Mouse (Mus musculus) heart, adult 2 months (tissue): ENCODE data around the gene Trim27. TPM values are rescaled to one million over a fixed set of nuclear protein-coding genes. Genes with fewer than 3 reads are reported as not detected.

Experiments
- DNase-seq, 2 experiments: peaks; one replicate each; pipeline ENCODE4 v3.0.0; 2021
- H3K27ac ChIP-seq: fragments of 200-600 bp; 2 replicates; pipeline ENCODE4 v1.8.1; 2022
- H3K27me3 ChIP-seq: fragments of 200-500 bp; 2 replicates; pipeline ENCODE4 v1.6.1; 2012; ENCODE audit warnings: mild to moderate bottlenecking, low read length, inconsistent platforms, mixed read lengths; ENCODE audit not compliant: control insufficient read depth, insufficient read depth
- H3K36me3 ChIP-seq: fragments of 200-500 bp; 2 replicates; pipeline ENCODE4 v1.6.1; 2012; ENCODE audit warnings: low read length, inconsistent platforms; ENCODE audit not compliant: control insufficient read depth, insufficient read depth
- H3K4me1 ChIP-seq: fragments of 200-500 bp; 2 replicates; pipeline ENCODE4 v1.6.1; 2011; ENCODE audit warnings: low read length; ENCODE audit not compliant: control insufficient read depth, insufficient read depth
- H3K4me3 ChIP-seq: fragments of 200-600 bp; 2 replicates; pipeline ENCODE4 v1.8.1; 2022
- H3K79me2 ChIP-seq: fragments of 200-500 bp; replicated peaks from 2 replicates; pipeline ENCODE4 v1.6.1; 2012; ENCODE audit warnings: mild to moderate bottlenecking, inconsistent platforms, low read length, moderate library complexity, mixed read lengths; ENCODE audit not compliant: control insufficient read depth, insufficient read depth
- H3K9ac ChIP-seq: fragments of 200-500 bp; 2 replicates; pipeline ENCODE4 v1.6.1; 2012; ENCODE audit warnings: low read depth, mild to moderate bottlenecking, control low read depth, inconsistent platforms, low read length, mixed read lengths
- CTCF ChIP-seq: fragments of 200-600 bp; IDR thresholded peaks from 2 replicates; pipeline ENCODE4 v1.8.1; 2022; ENCODE audit warnings: antibody characterized with exemption, mild to moderate bottlenecking, moderate library complexity
- EP300 ChIP-seq: fragments of 200-500 bp; IDR thresholded peaks from 2 replicates; pipeline ENCODE4 v1.6.1; 2011; ENCODE audit warnings: low read depth, low read length, control low read depth; ENCODE audit not compliant: insufficient read depth
- POLR2A ChIP-seq: fragments of 200-500 bp; IDR thresholded peaks from 2 replicates; pipeline ENCODE4 v1.6.1; 2011; ENCODE audit warnings: mild to moderate bottlenecking, low read depth, low read length, control low read depth; ENCODE audit not compliant: insufficient read depth
- WGBS: fragments of 180-500 bp; shearing (Covaris S2); methylation state at CpG from one replicate; pipeline ENCODE4 v1.1.7; 2018; 5-methylcytosine and 5-hydroxymethylcytosine counted together
- intact Hi-C: fragments of 180-260 bp; cut with DNase I; formaldehyde crosslinking; loops from one replicate; pipeline ENCODE4 v1.15.1; 2025
- polyA plus RNA-seq: library from polyadenylated mRNA; depleted of rRNA; stranded (reverse); fragments of >200 nt; gene quantifications from 2 replicates; pipeline ENCODE4 v1.2.3, GENCODE M21; 2012
- total RNA-seq, 2 experiments: library from RNA; stranded (reverse); gene quantifications; 2 replicates each; pipeline ENCODE4 v1.2.3; 2021

The Trim27 gene
- total and polyA plus RNA-seq, 3 experiments, result 13.5 to 19.8 (median 18.8) TPM

GRCm38 (mm10) chr13:21226031-21226430, 46.8 kb downstream of the Trim27 start:
- Histone ChIP-seq H3K4me1 (peaks cover 2% of the 10 kb centered on the region; the same call in 1 of the 2 replicates), H3K27ac (no peak overlapping the region), H3K36me3 (no peaks in the 10 kb centered on the region), H3K4me3 (no peak overlapping the region), H3K27me3 (no peaks in the 10 kb centered on the region), H3K79me2 (no peaks in the 10 kb centered on the region), H3K9ac (no peak overlapping the region)
- DNase-seq, result no peak
- TF ChIP-seq EP300 (no peak), CTCF (no peak), POLR2A (no peak)
- intact Hi-C loops, result no loop called here
- 32% methylated on average over 3 of the region's 3 CpGs for WGBS

- H3K4me3 ChIP-seq, result peak overlapping the region; percentile 56
- H3K79me2 ChIP-seq, result no peaks in the 10 kb centered on the region
- 3% methylated on average over 43 of the region's 43 CpGs for WGBS
- H3K27me3 ChIP-seq, result no peaks in the 10 kb centered on the region
- no peaks in the 10 kb centered on the region for H3K4me1 ChIP-seq
- intact Hi-C loops, result loop anchor here (1.0 to 10.0 kb wide), 4 partner anchors 12 to 91 kb away; no protein-coding TSS in a partner anchor
- peak; percentile 83 to 87 for DNase-seq
- H3K9ac ChIP-seq, result peak overlapping the region; percentile 50
- H3K36me3 ChIP-seq, result no peaks in the 10 kb centered on the region
- TF ChIP-seq EP300 (0 out of 2 replicates have a peak, but pooled peaks have one; percentile 34), POLR2A (no peak), CTCF (peak; percentile 88)
- H3K27ac ChIP-seq, result no peak overlapping the region
Measured at GRCm38 (mm10) chr13:21233732-21234705, 54.8 kb downstream of the Trim27 start.

- intact Hi-C loops, result loop anchor here (10.0 kb wide), 1 partner anchor 88 kb away; no protein-coding TSS in a partner anchor
- 74% methylated on average over 2 of the region's 2 CpGs for WGBS
- no peaks in the 10 kb centered on the region for H3K36me3 ChIP-seq
Measured at GRCm38 (mm10) chr13:21236714-21237113, 57.5 kb downstream of the Trim27 start.

GRCm38 (mm10) chr13:21237161-21237560, 57.9 kb downstream of the Trim27 start:
- no peak overlapping the region for H3K4me3 ChIP-seq
- TF ChIP-seq POLR2A, result no peak
- no peak for TF ChIP-seq EP300
- TF ChIP-seq CTCF, result no peak
- no peak overlapping the region for H3K27ac ChIP-seq
- peaks cover 1% of the 10 kb centered on the region; the same call in 1 of the 2 replicates for H3K27me3 ChIP-seq
- no peaks in the 10 kb centered on the region for H3K36me3 ChIP-seq
- WGBS, result 61% methylated on average over 6 of the region's 6 CpGs
- no peak for DNase-seq
- H3K4me1 ChIP-seq, result no peaks in the 10 kb centered on the region
- H3K9ac ChIP-seq, result no peak overlapping the region
- intact Hi-C loops, result loop anchor here (10.0 kb wide), 1 partner anchor 88 kb away; no protein-coding TSS in a partner anchor
- H3K79me2 ChIP-seq, result no peaks in the 10 kb centered on the region

More at GRCm38 (mm10) chr13:21236714-21237113, 57.5 kb downstream of the Trim27 start:
- TF ChIP-seq POLR2A (no peak), CTCF (no peak), EP300 (no peak)
- Histone ChIP-seq H3K27me3 (peaks cover 1% of the 10 kb centered on the region; the same call in 1 of the 2 replicates), H3K4me3 (no peak overlapping the region), H3K79me2 (no peaks in the 10 kb centered on the region), H3K4me1 (no peaks in the 10 kb centered on the region), H3K27ac (no peak overlapping the region), H3K9ac (no peak overlapping the region)
- no peak for DNase-seq

- H3K4me3 ChIP-seq, result no peak overlapping the region
- whole genome bisulfite sequencing, result 28% methylated on average over 7 of the region's 7 CpGs
- H3K79me2 ChIP-seq, result no peaks in the 10 kb centered on the region
- no peaks in the 10 kb centered on the region for H3K36me3 ChIP-seq
- H3K9ac ChIP-seq, result no peak overlapping the region
- no peaks in the 10 kb centered on the region for H3K4me1 ChIP-seq
- DNase-seq, result no peak
- H3K27me3 ChIP-seq, result peaks cover 3% of the 10 kb centered on the region; the same call in 1 of the 2 replicates
- intact Hi-C loops, result no loop called here
- TF ChIP-seq POLR2A (no peak), CTCF (no peak), EP300 (no peak)
- H3K27ac ChIP-seq, result no peak overlapping the region
Measured at GRCm38 (mm10) chr13:21240788-21241187, 61.5 kb downstream of the Trim27 start.

GRCm38 (mm10) chr13:21242408-21243125, 63.3 kb downstream of the Trim27 start:
- Histone ChIP-seq H3K27ac (no peak overlapping the region), H3K9ac (no peak overlapping the region), H3K27me3 (peaks cover 3% of the 10 kb centered on the region; the same call in 1 of the 2 replicates), H3K4me1 (no peaks in the 10 kb centered on the region; the same call in 1 of the 2 replicates), H3K79me2 (no peaks in the 10 kb centered on the region), H3K36me3 (no peaks in the 10 kb centered on the region), H3K4me3 (peak overlapping the region; percentile 23)
- WGBS, result 19% methylated on average over 16 of the region's 16 CpGs
- DNase-seq, result no peak
- TF ChIP-seq POLR2A, result no peak
- no peak for TF ChIP-seq CTCF
- no peak for TF ChIP-seq EP300
- intact Hi-C loops, result no loop called here
